Mouse (Mus musculus): ENCODE results near the gene Ccdc149. TPM values are rescaled to one million over a fixed set of nuclear protein-coding genes. Genes with fewer than 3 reads are reported as not detected.

Ccdc149 gene
- total and polyA plus RNA-seq, 2 experiments from 2014 or later: 14.4 to 15.6 TPM

DNA sequence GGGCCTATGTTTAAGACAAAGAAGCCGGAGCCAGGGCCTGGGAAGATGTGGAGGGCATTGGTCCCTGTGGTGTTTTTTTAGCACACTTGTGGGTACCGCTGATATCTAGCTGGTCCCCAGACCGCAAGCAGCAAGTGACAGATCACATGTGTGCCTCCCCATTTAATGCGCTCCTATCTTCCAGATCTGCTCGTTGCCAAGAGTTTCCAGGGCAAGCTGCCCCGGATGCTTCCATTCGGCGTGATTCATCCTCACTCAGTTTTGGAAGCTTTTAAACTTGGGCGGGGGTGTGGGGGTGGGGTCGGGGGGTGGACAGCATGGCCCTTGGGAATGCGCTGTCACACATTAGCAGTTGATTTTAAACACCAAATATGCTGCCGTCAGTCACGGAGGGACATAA, 33.3 kb upstream of the Ccdc149 start:
- ATAC-seq (no peak), DNase-seq (ENCODE audit: low spot score) (no peak)
- H3K27me3 ChIP-seq (ENCODE audit: insufficient read depth, low read length): no peaks in the 10 kb centered on the region
- no peaks in the 10 kb centered on the region for H3K9me3 ChIP-seq (ENCODE audit: low read length)
- no peaks in the 10 kb centered on the region for H3K4me1 ChIP-seq (ENCODE audit: insufficient read depth, low read length)
- no peak overlapping the region for H3K4me3 ChIP-seq (ENCODE audit: low read length)
- no peaks in the 10 kb centered on the region for H3K36me3 ChIP-seq (ENCODE audit: insufficient read depth, low read length)
- H3K4me2 ChIP-seq (ENCODE audit: low read depth, low read length): no peak overlapping the region
- TF ChIP-seq CTCF (IDR thresholded peaks at IDR 0.05; ENCODE audit: low read depth): no peak
- 77% methylated on average over 13 of the region's 13 CpGs for WGBS
- no peak overlapping the region for H3K27ac ChIP-seq
- no peak overlapping the region for H3K9ac ChIP-seq (replicated peaks; ENCODE audit: low read length)

DNA sequence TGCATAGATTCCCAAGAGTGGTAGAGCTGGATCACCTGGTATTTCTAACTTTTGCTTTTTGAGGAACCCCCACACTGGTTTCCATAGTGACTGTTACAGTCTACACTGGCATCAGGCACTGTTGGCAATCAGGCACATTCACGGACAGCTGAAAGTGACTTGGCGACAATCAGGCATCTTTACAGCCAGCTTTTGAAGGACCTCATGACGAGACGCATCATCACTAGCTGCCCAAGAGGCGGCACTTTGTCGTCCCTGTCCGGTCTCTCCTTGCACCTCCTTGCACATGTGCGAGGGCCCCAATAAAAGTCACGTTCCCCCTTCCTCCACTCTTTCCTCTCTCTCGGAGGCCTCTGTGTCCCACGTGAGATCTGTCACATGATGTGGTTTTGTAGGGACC, 32.8 kb upstream of the Ccdc149 start:
- Histone ChIP-seq H3K27ac (no peak overlapping the region), H3K36me3 (ENCODE audit: insufficient read depth, low read length) (no peaks in the 10 kb centered on the region), H3K27me3 (ENCODE audit: insufficient read depth, low read length) (no peaks in the 10 kb centered on the region), H3K4me3 (ENCODE audit: low read length) (no peak overlapping the region), H3K4me2 (ENCODE audit: low read depth, low read length) (no peak overlapping the region), H3K9me3 (ENCODE audit: low read length) (no peaks in the 10 kb centered on the region), H3K4me1 (ENCODE audit: insufficient read depth, low read length) (no peaks in the 10 kb centered on the region), H3K9ac (replicated peaks; ENCODE audit: low read length) (no peak overlapping the region)
- TF ChIP-seq CTCF (IDR thresholded peaks at IDR 0.05; ENCODE audit: low read depth): no peak
- ATAC-seq (peak; percentile 55; the same call in 1 of the 2 replicates), DNase-seq (ENCODE audit: low spot score) (peak; percentile 33)
- 79% methylated on average over 11 of the region's 11 CpGs for WGBS

DNA sequence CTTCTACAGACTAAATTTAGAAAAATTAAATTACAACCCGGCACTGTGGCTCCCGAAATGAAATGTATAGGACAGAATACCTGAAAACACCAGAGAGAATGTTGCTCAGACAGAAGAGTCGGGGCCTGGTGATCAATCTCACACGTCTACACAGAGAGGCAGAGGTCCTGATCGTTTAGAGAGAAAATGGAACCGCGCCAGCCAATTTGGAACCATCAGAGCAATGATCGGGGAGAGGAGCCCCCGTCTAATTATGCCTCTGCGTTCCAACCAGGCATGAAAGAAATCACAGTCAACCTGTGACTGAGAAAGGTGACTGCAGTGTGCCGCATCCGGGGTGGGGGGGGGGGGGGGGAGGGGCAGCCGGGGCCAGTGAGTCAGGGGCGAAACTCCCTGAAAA, 24.4 kb upstream of the Ccdc149 start:
- Histone ChIP-seq H3K9me3 (ENCODE audit: low read length) (no peaks in the 10 kb centered on the region), H3K4me1 (ENCODE audit: insufficient read depth, low read length) (no peaks in the 10 kb centered on the region), H3K9ac (replicated peaks; ENCODE audit: low read length) (no peak overlapping the region), H3K27me3 (ENCODE audit: insufficient read depth, low read length) (no peaks in the 10 kb centered on the region), H3K4me2 (ENCODE audit: low read depth, low read length) (no peak overlapping the region), H3K27ac (no peak overlapping the region), H3K4me3 (ENCODE audit: low read length) (no peak overlapping the region), H3K36me3 (ENCODE audit: insufficient read depth, low read length) (no peaks in the 10 kb centered on the region)
- TF ChIP-seq CTCF (IDR thresholded peaks at IDR 0.05; ENCODE audit: low read depth): no peak
- 47% methylated on average over 11 of the region's 14 CpGs for WGBS
- ATAC-seq (no peak), DNase-seq (ENCODE audit: low spot score) (peak; percentile 55)

DNA sequence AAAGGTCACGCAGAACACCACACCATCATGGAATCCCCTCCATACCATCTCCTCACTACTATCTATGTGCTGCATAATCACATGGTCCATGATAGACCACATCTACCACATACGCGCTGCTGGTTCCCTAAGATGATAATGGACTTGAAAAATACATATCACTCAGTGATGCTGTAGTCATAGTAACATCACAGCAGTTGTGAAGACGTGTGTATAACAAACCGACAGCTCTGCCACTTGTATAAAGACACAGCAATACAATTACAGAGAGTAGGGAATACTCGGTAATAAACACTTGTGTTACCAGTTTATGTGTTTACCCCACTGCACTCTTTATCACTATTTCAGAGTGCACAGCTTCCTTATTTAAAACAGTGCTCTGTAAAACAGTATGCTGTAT, 20.2 kb upstream of the Ccdc149 start:
- H3K4me1 ChIP-seq (ENCODE audit: insufficient read depth, low read length): no peaks in the 10 kb centered on the region
- H3K4me3 ChIP-seq (ENCODE audit: low read length): no peak overlapping the region
- ATAC-seq (no peak), DNase-seq (ENCODE audit: low spot score) (no peak)
- H3K9ac ChIP-seq (replicated peaks; ENCODE audit: low read length): no peak overlapping the region
- no peaks in the 10 kb centered on the region for H3K36me3 ChIP-seq (ENCODE audit: insufficient read depth, low read length)
- H3K27ac ChIP-seq: no peak overlapping the region
- TF ChIP-seq CTCF (IDR thresholded peaks at IDR 0.05; ENCODE audit: low read depth): no peak
- H3K9me3 ChIP-seq (ENCODE audit: low read length): no peaks in the 10 kb centered on the region
- H3K27me3 ChIP-seq (ENCODE audit: insufficient read depth, low read length): no peaks in the 10 kb centered on the region
- WGBS: 73% methylated on average over 6 of the region's 6 CpGs
- H3K4me2 ChIP-seq (ENCODE audit: low read depth, low read length): no peak overlapping the region

DNA sequence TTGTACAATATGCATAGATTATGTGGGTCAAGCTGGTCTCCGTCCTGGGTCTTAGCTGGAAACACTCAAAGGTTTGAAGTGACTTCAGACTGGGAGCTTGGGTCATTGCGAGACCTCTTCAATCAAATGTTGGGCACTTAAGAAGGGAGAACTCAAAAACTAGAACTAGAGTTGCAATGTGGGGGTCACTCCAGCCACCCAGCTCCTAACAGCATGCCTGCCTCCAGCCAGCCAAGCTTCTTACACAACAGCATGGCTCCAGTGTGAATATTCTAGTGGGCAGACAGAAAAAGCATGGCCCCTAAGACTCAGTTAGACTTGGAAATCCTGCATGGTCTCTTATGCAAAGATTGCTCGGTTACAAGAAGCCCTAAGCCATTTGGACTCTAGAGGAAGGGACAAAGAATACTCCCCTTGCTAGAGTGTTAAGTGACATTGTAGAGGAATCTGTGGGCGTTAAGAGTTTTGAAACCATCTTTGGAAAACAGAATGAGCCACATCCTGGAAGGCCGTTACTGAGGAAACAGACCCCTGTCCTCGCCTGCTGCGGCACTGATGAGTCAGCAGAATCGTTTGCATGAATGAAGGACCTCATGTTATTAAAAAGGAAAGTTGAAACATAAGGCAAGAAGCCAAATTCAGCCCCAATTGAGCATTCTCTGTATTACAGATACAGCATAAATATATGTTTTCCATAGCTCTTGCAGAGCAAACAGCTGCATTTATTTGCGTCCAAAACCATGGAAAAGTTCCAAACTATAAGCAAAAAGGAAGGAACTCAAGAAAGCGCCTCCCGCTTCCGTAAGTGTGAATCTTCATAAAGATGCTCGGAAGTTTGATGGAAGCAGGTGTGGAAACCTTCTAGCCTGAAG, 16.5 kb upstream of the Ccdc149 start:
- Histone ChIP-seq H3K36me3 (ENCODE audit: insufficient read depth, low read length) (no peaks in the 10 kb centered on the region), H3K27me3 (ENCODE audit: insufficient read depth, low read length) (no peaks in the 10 kb centered on the region), H3K4me3 (ENCODE audit: low read length) (no peak overlapping the region), H3K4me1 (ENCODE audit: insufficient read depth, low read length) (no peaks in the 10 kb centered on the region), H3K27ac (no peak overlapping the region), H3K4me2 (ENCODE audit: low read depth, low read length) (no peak overlapping the region), H3K9me3 (ENCODE audit: low read length) (no peaks in the 10 kb centered on the region), H3K9ac (replicated peaks; ENCODE audit: low read length) (no peak overlapping the region)
- no peak for TF ChIP-seq CTCF (IDR thresholded peaks at IDR 0.05; ENCODE audit: low read depth)
- DNase-seq (ENCODE audit: low spot score) (no peak), ATAC-seq (no peak)
- WGBS: 79% methylated on average over 13 of the region's 13 CpGs

DNA sequence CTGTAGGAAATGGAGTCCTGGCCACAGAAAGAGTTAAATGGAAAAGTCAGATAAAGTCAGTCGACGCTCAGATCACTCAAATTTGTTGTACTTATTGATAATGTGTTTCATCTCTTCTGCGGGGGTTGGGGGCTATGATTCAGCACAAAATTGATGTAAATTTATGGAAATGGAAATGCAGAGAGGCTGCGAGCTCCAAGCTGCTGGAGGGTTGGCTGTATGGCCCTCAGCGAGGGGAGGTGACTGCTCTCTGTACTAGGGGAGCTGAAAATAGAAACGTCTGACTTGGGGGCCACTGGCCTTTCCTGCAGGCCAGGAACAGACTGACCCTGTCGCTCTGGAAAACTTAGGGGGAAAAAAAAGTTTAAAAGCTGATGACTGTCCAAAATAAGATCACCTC, 5.5 kb upstream of the Ccdc149 start:
- no peak for TF ChIP-seq CTCF (IDR thresholded peaks at IDR 0.05; ENCODE audit: low read depth)
- Histone ChIP-seq H3K4me3 (ENCODE audit: low read length) (peak overlapping the region; percentile 42), H3K27ac (peak overlapping the region; percentile 42; the same call in 1 of the 2 replicates), H3K9me3 (ENCODE audit: low read length) (no peaks in the 10 kb centered on the region), H3K9ac (replicated peaks; ENCODE audit: low read length) (peak overlapping the region; percentile 42), H3K27me3 (ENCODE audit: insufficient read depth, low read length) (no peaks in the 10 kb centered on the region), H3K4me2 (ENCODE audit: low read depth, low read length) (peak overlapping the region; percentile 65), H3K36me3 (ENCODE audit: insufficient read depth, low read length) (no peaks in the 10 kb centered on the region), H3K4me1 (ENCODE audit: insufficient read depth, low read length) (no peaks in the 10 kb centered on the region)
- ATAC-seq (no peak), DNase-seq (ENCODE audit: low spot score) (no peak)
- 6% methylated on average over 7 of the region's 7 CpGs for WGBS

DNA sequence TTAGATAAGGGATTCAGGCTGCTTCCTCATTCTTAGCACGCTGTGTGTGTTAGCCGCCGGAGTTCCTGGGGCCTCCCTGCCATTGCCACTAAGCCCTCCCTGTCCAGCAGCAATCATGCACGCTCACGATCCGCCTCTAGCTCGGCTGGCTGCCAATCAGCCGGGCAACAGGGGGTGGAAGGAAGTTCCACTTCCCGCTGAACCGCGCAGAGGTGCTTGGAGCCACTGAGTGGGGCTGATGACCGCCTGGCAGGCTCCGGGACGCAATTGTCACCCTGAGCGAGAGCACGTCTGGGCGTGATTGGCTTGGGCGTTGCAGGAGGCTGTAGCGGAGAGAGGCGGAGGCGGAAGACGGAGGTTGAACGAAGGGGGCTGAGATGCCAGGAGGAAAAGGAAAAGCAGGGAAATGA, 5.0 kb upstream of the Ccdc149 start:
- Histone ChIP-seq H3K9ac (replicated peaks; ENCODE audit: low read length) (peak overlapping the region; percentile 42), H3K4me2 (ENCODE audit: low read depth, low read length) (peak overlapping the region; percentile 65), H3K27ac (peak overlapping the region; percentile 42), H3K27me3 (ENCODE audit: insufficient read depth, low read length) (no peaks in the 10 kb centered on the region), H3K9me3 (ENCODE audit: low read length) (no peaks in the 10 kb centered on the region), H3K4me1 (ENCODE audit: insufficient read depth, low read length) (peaks cover 4% of the 10 kb centered on the region; the same call in 1 of the 2 replicates), H3K36me3 (ENCODE audit: insufficient read depth, low read length) (no peaks in the 10 kb centered on the region), H3K4me3 (ENCODE audit: low read length) (peak overlapping the region; percentile 42)
- peak; percentile 90 for ATAC-seq
- peak; percentile 87 for DNase-seq (ENCODE audit: low spot score)
- under 1% methylated on average over 23 of the region's 23 CpGs for WGBS
- TF ChIP-seq CTCF (IDR thresholded peaks at IDR 0.05; ENCODE audit: low read depth): no peak

All from hindbrain, postnatal 0 days (tissue).